In genomic region chr1:92633726-92634125, GRCm38 (mm10) we compare ENCODE assay signal across 23 mouse cellular contexts. TPM values are rescaled to one million over a fixed set of nuclear protein-coding genes. Genes with fewer than 3 reads are reported as not detected.
A peak's percentile ranks its signal among the peaks of the same experiment; 100 is the strongest.
DNase-seq lines count a peak whose midpoint lies in the region; ATAC-seq lines count a peak whose summit lies in the region.
"Had no signal": no experiment of that assay in that cellular context is flagged by ENCODE, and none has a peak within 500 bp of the region (broad histone marks: within the 10 kb centered on the region; RNA-seq: fewer than 3 reads in every experiment).

No protein-coding gene starts in this region.

- H3K27ac ChIP-seq in heart, embryonic 11.5 days (ENCODE audit: low read depth, low read length) = no peak overlapping the region
- peak overlapping the region; percentile 41; the same call in 1 of the 2 replicates for H3K27ac ChIP-seq in limb, embryonic 12.5 days
- H3K27ac ChIP-seq in limb, embryonic 10.5 days = no peak overlapping the region
- H3K27ac ChIP-seq: embryonic facial prominence, embryonic 13.5 days; forebrain, embryonic 13.5 days; gastrocnemius, adult 2 months; hindbrain, embryonic 10.5 days; hindbrain, embryonic 14.5 days; intestine, embryonic 15.5 days had no signal

- WGBS in heart, embryonic 11.5 days (ENCODE audit: insufficient replicate concordance) = 82% methylated on average over 8 of the region's 8 CpGs
- WGBS in limb, embryonic 12.5 days = 81% methylated on average over 8 of the region's 8 CpGs
- WGBS in limb, embryonic 10.5 days = 88% methylated on average over 8 of the region's 8 CpGs

- H3K4me2 ChIP-seq in heart, embryonic 11.5 days = no peak overlapping the region
- no peak overlapping the region for H3K4me2 ChIP-seq in limb, embryonic 12.5 days
- H3K4me2 ChIP-seq: embryonic facial prominence, embryonic 13.5 days; forebrain, embryonic 13.5 days; hindbrain, embryonic 14.5 days; intestine, embryonic 15.5 days had no signal

- no peaks in the 10 kb centered on the region for H3K27me3 ChIP-seq in heart, embryonic 11.5 days (ENCODE audit: control insufficient read depth, insufficient read depth, low read length)
- H3K27me3 ChIP-seq in limb, embryonic 12.5 days = no peaks in the 10 kb centered on the region
- no peaks in the 10 kb centered on the region for H3K27me3 ChIP-seq in limb, embryonic 10.5 days (ENCODE audit: low read depth, poor library complexity, severe bottlenecking)
- H3K27me3 ChIP-seq: embryonic facial prominence, embryonic 13.5 days; forebrain, embryonic 13.5 days; intestine, embryonic 15.5 days had no signal

- 0 out of 2 replicates have a peak overlapping the region, but pooled peaks have one; percentile 2 for H3K9ac ChIP-seq in heart, embryonic 11.5 days (ENCODE audit: low read depth, low read length)
- no peak overlapping the region; the same call in 1 of the 2 replicates for H3K9ac ChIP-seq in limb, embryonic 12.5 days (replicated peaks)
- H3K9ac ChIP-seq: embryonic facial prominence, embryonic 13.5 days; forebrain, embryonic 13.5 days; hindbrain, embryonic 14.5 days; intestine, embryonic 15.5 days had no signal

- no peaks in the 10 kb centered on the region for H3K4me1 ChIP-seq in heart, embryonic 11.5 days (ENCODE audit: control insufficient read depth, insufficient read depth, low read length)
- H3K4me1 ChIP-seq in limb, embryonic 12.5 days (replicated peaks) = no peaks in the 10 kb centered on the region
- H3K4me1 ChIP-seq in limb, embryonic 10.5 days = no peaks in the 10 kb centered on the region
- H3K4me1 ChIP-seq: embryonic facial prominence, embryonic 13.5 days; intestine, embryonic 15.5 days had no signal

- H3K9me3 ChIP-seq in heart, embryonic 11.5 days (replicated peaks; ENCODE audit: control insufficient read depth, low read length) = no peaks in the 10 kb centered on the region
- H3K9me3 ChIP-seq in limb, embryonic 12.5 days = no peaks in the 10 kb centered on the region
- H3K9me3 ChIP-seq in limb, embryonic 10.5 days (replicated peaks) = no peaks in the 10 kb centered on the region
- H3K9me3 ChIP-seq: embryonic facial prominence, embryonic 13.5 days; forebrain, embryonic 13.5 days; hindbrain, embryonic 10.5 days; intestine, embryonic 15.5 days had no signal

- H3K4me3 ChIP-seq in heart, embryonic 11.5 days (ENCODE audit: low read depth, low read length) = no peak overlapping the region
- H3K4me3 ChIP-seq in limb, embryonic 12.5 days (replicated peaks) = no peak overlapping the region
- H3K4me3 ChIP-seq in limb, embryonic 10.5 days = no peak overlapping the region
- H3K4me3 ChIP-seq: embryonic facial prominence, embryonic 13.5 days; forebrain, embryonic 13.5 days; gastrocnemius, adult 2 months; hindbrain, embryonic 10.5 days; intestine, embryonic 15.5 days had no signal

- peak; percentile 29 for DNase-seq in adrenal gland, postnatal 10 days
- DNase-seq in adrenal gland, adult 8-10 months = no peak
- no peak for DNase-seq in heart, postnatal 25 days (ENCODE audit: low spot score)
- no peak for DNase-seq in limb, embryonic 10.5 days (ENCODE audit: low spot score)
- no peak for DNase-seq in cerebellum, postnatal 10 days
- DNase-seq: cerebellum, adult 11-12 months; cerebellum, adult 9-10 months; cerebellum, postnatal 36 days; gastrocnemius, adult 2 months; gastrocnemius, postnatal 25 days; heart, postnatal 10 days had no signal

- intact Hi-C loops in heart, postnatal 25 days (cut with DNase I) = no loop called here

- peaks cover 3% of the 10 kb centered on the region for H3K36me3 ChIP-seq in heart, embryonic 11.5 days (ENCODE audit: control insufficient read depth, insufficient read depth, low read length)
- H3K36me3 ChIP-seq in limb, embryonic 12.5 days = peaks cover 37% of the 10 kb centered on the region
- H3K36me3 ChIP-seq in limb, embryonic 10.5 days = peaks cover 36% of the 10 kb centered on the region

- no peak for ATAC-seq in heart, embryonic 11.5 days (replicated peaks; ENCODE audit: insufficient number of reproducible peaks, low FRiP score, low TSS enrichment)
- ATAC-seq in limb, embryonic 12.5 days (ENCODE audit: insufficient number of reproducible peaks, insufficient read depth, low FRiP score, low TSS enrichment, low read depth) = no peak
- ATAC-seq: forebrain, embryonic 13.5 days; intestine, embryonic 15.5 days had no signal

RNA-seq across cellular contexts. Expression of gene Cops9, which starts 8.1 kb away (rescaled TPM):
- total RNA-seq in adrenal gland, postnatal 10 days (2021) = 100 to 1,000 TPM; 259 to 260 TPM
- 100 to 1,000 TPM; 279 to 327 (median 313) TPM for total RNA-seq in adrenal gland, adult 8-10 months (2022)
- polyA plus RNA-seq in heart, embryonic 11.5 days (2014; fragmentation: Nextera tagmentation; extraction: Ambion mirVana) = 382 and 405 TPM in 2 replicates
- total RNA-seq in heart, postnatal 25 days (2021) = 100 to 1,000 TPM; 218 to 222 TPM
- 362 and 363 TPM in 2 replicates for polyA plus RNA-seq in limb, embryonic 12.5 days (2016; fragmentation: Nextera tagmentation; extraction: Ambion mirVana)
- 327 and 345 TPM in 2 replicates for polyA plus RNA-seq in limb, embryonic 10.5 days (2016; fragmentation: Nextera tagmentation; extraction: Ambion mirVana)

RNA-seq across cellular contexts. Expression of gene Otos, which starts 14.9 kb away (rescaled TPM):
- total RNA-seq in adrenal gland, postnatal 10 days (2021) = not detected
- total RNA-seq in adrenal gland, adult 8-10 months (2022) = under 1 TPM in 1 of 4 experiments, not detected in 3; 0.56 TPM
- not detected in 2 replicates for polyA plus RNA-seq in heart, embryonic 11.5 days (2014; fragmentation: Nextera tagmentation; extraction: Ambion mirVana)
- total RNA-seq in heart, postnatal 25 days (2021) = not detected
- polyA plus RNA-seq in limb, embryonic 12.5 days (2016; fragmentation: Nextera tagmentation; extraction: Ambion mirVana) = not detected in 2 replicates
- 0.15 TPM in 1 of 2 replicates, not detected in the other for polyA plus RNA-seq in limb, embryonic 10.5 days (2016; fragmentation: Nextera tagmentation; extraction: Ambion mirVana)
- total RNA-seq: adrenal gland, postnatal 36 days; gastrocnemius, adult 2 months; gastrocnemius, postnatal 25 days; heart, postnatal 10 days had no signal
- polyA plus RNA-seq: C2C12; embryonic facial prominence, embryonic 13.5 days; heart, embryonic 14.5 days; hindbrain, embryonic 14.5 days had no signal

RNA-seq across cellular contexts. Expression of gene Olfr12, which starts 16.1 kb away (rescaled TPM):
- total RNA-seq in adrenal gland, postnatal 10 days (2021) = not detected
- not detected for total RNA-seq in adrenal gland, adult 8-10 months (2022)
- not detected in 2 replicates for polyA plus RNA-seq in heart, embryonic 11.5 days (2014; fragmentation: Nextera tagmentation; extraction: Ambion mirVana)
- total RNA-seq in heart, postnatal 25 days (2021) = not detected
- not detected in 2 replicates for polyA plus RNA-seq in limb, embryonic 12.5 days (2016; fragmentation: Nextera tagmentation; extraction: Ambion mirVana)
- polyA plus RNA-seq in limb, embryonic 10.5 days (2016; fragmentation: Nextera tagmentation; extraction: Ambion mirVana) = not detected in 2 replicates
- total RNA-seq: adrenal gland, postnatal 36 days; gastrocnemius, adult 2 months; gastrocnemius, postnatal 25 days; granulocyte monocyte progenitor cell, adult 5-6 weeks; heart, postnatal 10 days; MEL had no signal
- polyA plus RNA-seq: C2C12; embryonic facial prominence, embryonic 13.5 days; forebrain, embryonic 13.5 days; heart, embryonic 14.5 days; hindbrain, embryonic 14.5 days; intestine, embryonic 15.5 days had no signal

RNA-seq across cellular contexts. Expression of gene Olfr1410, which starts 28.1 kb away (rescaled TPM):
- total RNA-seq in adrenal gland, postnatal 10 days (2021) = not detected
- not detected for total RNA-seq in adrenal gland, adult 8-10 months (2022)
- not detected in 2 replicates for polyA plus RNA-seq in heart, embryonic 11.5 days (2014; fragmentation: Nextera tagmentation; extraction: Ambion mirVana)
- not detected for total RNA-seq in heart, postnatal 25 days (2021)
- not detected in 2 replicates for polyA plus RNA-seq in limb, embryonic 12.5 days (2016; fragmentation: Nextera tagmentation; extraction: Ambion mirVana)
- not detected in 2 replicates for polyA plus RNA-seq in limb, embryonic 10.5 days (2016; fragmentation: Nextera tagmentation; extraction: Ambion mirVana)
- total RNA-seq: adrenal gland, postnatal 36 days; gastrocnemius, adult 2 months; gastrocnemius, postnatal 25 days; granulocyte monocyte progenitor cell, adult 5-6 weeks; heart, postnatal 10 days; MEL had no signal
- polyA plus RNA-seq: C2C12; embryonic facial prominence, embryonic 13.5 days; forebrain, embryonic 13.5 days; heart, embryonic 14.5 days; hindbrain, embryonic 10.5 days; hindbrain, embryonic 14.5 days; intestine, embryonic 15.5 days had no signal

RNA-seq across cellular contexts. Expression of gene Olfr1411, which starts 39.5 kb away (rescaled TPM):
- not detected for total RNA-seq in adrenal gland, postnatal 10 days (2021)
- not detected for total RNA-seq in adrenal gland, adult 8-10 months (2022)
- polyA plus RNA-seq in heart, embryonic 11.5 days (2014; fragmentation: Nextera tagmentation; extraction: Ambion mirVana) = not detected in 2 replicates
- total RNA-seq in heart, postnatal 25 days (2021) = not detected
- not detected in 2 replicates for polyA plus RNA-seq in limb, embryonic 12.5 days (2016; fragmentation: Nextera tagmentation; extraction: Ambion mirVana)
- polyA plus RNA-seq in limb, embryonic 10.5 days (2016; fragmentation: Nextera tagmentation; extraction: Ambion mirVana) = not detected in 2 replicates
- total RNA-seq: adrenal gland, postnatal 36 days; gastrocnemius, adult 2 months; gastrocnemius, postnatal 25 days; granulocyte monocyte progenitor cell, adult 5-6 weeks; heart, postnatal 10 days; MEL had no signal
- polyA plus RNA-seq: C2C12; embryonic facial prominence, embryonic 13.5 days; forebrain, embryonic 13.5 days; heart, embryonic 14.5 days; hindbrain, embryonic 10.5 days; hindbrain, embryonic 14.5 days; intestine, embryonic 15.5 days had no signal
